Mouse (Mus musculus) bone marrow macrophage, adult 2 months (primary cell): ENCODE data around the gene Slc6a1.

Experiments used
- CTCF ChIP-seq: IDR thresholded peaks from 2 replicates; pipeline ENCODE4 v1.5.1; 2012; ENCODE audit warnings: low read depth, mild to moderate bottlenecking, low read length, moderate library complexity
- POLR2A ChIP-seq: IDR thresholded peaks from 2 replicates; pipeline ENCODE4 v1.6.1; 2012; ENCODE audit warnings: mild to moderate bottlenecking, low read depth, low read length, borderline replicate concordance

DNA sequence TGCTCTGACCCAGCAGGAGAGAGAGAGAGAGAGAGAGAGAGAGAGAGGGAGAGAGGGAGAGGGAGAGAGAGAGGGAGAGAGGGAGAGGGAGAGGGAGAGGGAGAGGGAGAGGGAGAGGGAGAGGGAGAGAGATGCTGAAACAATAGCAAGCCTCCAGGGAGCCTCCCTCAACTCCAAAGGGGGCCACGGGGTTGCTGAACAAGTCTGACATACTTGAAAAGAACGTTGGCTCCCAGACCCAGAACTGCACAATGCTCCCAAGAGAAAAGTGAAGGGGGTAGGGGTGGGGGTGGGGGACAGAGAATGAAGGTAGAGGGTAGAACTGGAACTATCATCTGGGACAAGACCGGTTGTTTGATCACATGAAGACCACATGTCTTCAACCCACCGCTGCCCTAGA lies 14.5 kb upstream of the Slc6a1 start:
- no peak for TF ChIP-seq CTCF
- no peak for TF ChIP-seq POLR2A
